Mouse (Mus musculus) thymus, postnatal 4 days (tissue): ENCODE data around the gene Dpf1.

Source experiments
- DNase-seq: peaks from one replicate; pipeline ENCODE4 v3.0.0; 2021

The Dpf1 gene

GRCm38 (mm10) chr7:29313051-29313450, 9.3 kb downstream of the Dpf1 start:
- peak; percentile 44 for DNase-seq

GRCm38 (mm10) chr7:29313572-29314261, 10.0 kb downstream of the Dpf1 start:
- DNase-seq, result peak; percentile 58

- no peak for DNase-seq
Observed at GRCm38 (mm10) chr7:29314844-29315628, 11.3 kb downstream of the Dpf1 start.

- peak; percentile 43 for DNase-seq
Observed at GRCm38 (mm10) chr7:29316137-29316734, 12.5 kb downstream of the Dpf1 start.

GRCm38 (mm10) chr7:29316976-29317375, 13.2 kb downstream of the Dpf1 start:
- peak; percentile 79 for DNase-seq

GRCm38 (mm10) chr7:29317558-29317957, 13.8 kb downstream of the Dpf1 start:
- peak; percentile 83 for DNase-seq

GRCm38 (mm10) chr7:29318115-29318911, 14.6 kb downstream of the Dpf1 start:
- peak; percentile 81 for DNase-seq

GRCm38 (mm10) chr7:29319337-29320307, 15.9 kb downstream of the Dpf1 start:
- DNase-seq, result peak; percentile 73

GRCm38 (mm10) chr7:29327087-29327486, 23.3 kb downstream of the Dpf1 start:
- no peak for DNase-seq

- no peak for DNase-seq
Observed at GRCm38 (mm10) chr7:29328984-29329383, 25.2 kb downstream of the Dpf1 start.

GRCm38 (mm10) chr7:29334156-29334555, 30.4 kb downstream of the Dpf1 start:
- DNase-seq, result no peak

GRCm38 (mm10) chr7:29335276-29335675, 31.5 kb downstream of the Dpf1 start:
- DNase-seq, result no peak

- DNase-seq, result no peak
Observed at GRCm38 (mm10) chr7:29335841-29336671, 32.3 kb downstream of the Dpf1 start.

- DNase-seq, result peak; percentile 38
Observed at GRCm38 (mm10) chr7:29336795-29337319, 33.1 kb downstream of the Dpf1 start.

- no peak for DNase-seq
Observed at GRCm38 (mm10) chr7:29337766-29338165, 34.0 kb downstream of the Dpf1 start.

GRCm38 (mm10) chr7:29338351-29338919, 34.7 kb downstream of the Dpf1 start:
- no peak for DNase-seq

- no peak for DNase-seq
Observed at GRCm38 (mm10) chr7:29338984-29339679, 35.4 kb downstream of the Dpf1 start.

GRCm38 (mm10) chr7:29340247-29340646, 36.5 kb downstream of the Dpf1 start:
- DNase-seq, result no peak

GRCm38 (mm10) chr7:29340838-29341237, 37.1 kb downstream of the Dpf1 start:
- no peak for DNase-seq

- no peak for DNase-seq
Observed at GRCm38 (mm10) chr7:29341722-29342121, 38.0 kb downstream of the Dpf1 start.
